Mouse (Mus musculus) layer of hippocampus, adult 9-11 months (tissue): ENCODE results near the gene March1.
"Not testable (repeated sequence)": the region's sequence is repeated elsewhere in the genome, so short reads cannot be mapped to it uniquely, and the experiment has no call there.

Experiments
- DNase-seq: peaks from one replicate; pipeline ENCODE4 v3.0.0; 2022

March1 gene

GRCm38 (mm10) chr8:66417591-66417990 is 799.9 kb downstream of the March1 start:
- DNase-seq, result not testable (repeated sequence)

GRCm38 (mm10) chr8:66430639-66431038 is 812.9 kb downstream of the March1 start:
- DNase-seq, result no peak

GRCm38 (mm10) chr8:66433577-66433976 is 815.9 kb downstream of the March1 start:
- no peak for DNase-seq

- DNase-seq, result no peak
These were observed 819.1 kb downstream of the March1 start for GRCm38 (mm10) chr8:66436804-66437203.

GRCm38 (mm10) chr8:66437929-66438328 is 820.2 kb downstream of the March1 start:
- peak; percentile 14 for DNase-seq

- DNase-seq, result no peak
These were observed 820.8 kb downstream of the March1 start for GRCm38 (mm10) chr8:66438468-66438867.

DNA sequence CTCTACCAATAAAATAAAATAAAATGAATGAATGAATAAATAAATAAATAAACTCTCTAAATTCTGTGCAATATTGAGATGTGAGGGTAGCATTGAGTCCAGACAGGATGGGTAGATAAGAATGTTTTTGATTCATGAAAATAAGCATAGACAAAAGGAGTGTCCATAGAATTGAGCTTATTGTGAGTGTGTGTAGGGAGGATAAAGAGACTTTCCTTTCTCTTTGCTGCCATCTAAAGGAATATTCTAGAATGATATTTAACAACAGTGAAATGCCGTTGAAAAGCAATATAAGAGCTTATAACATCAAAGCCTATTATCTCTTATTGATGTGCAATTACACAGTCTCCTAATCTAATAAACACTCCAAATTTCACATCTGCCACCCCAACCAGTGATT is 823.4 kb downstream of the March1 start:
- no peak for DNase-seq

DNA sequence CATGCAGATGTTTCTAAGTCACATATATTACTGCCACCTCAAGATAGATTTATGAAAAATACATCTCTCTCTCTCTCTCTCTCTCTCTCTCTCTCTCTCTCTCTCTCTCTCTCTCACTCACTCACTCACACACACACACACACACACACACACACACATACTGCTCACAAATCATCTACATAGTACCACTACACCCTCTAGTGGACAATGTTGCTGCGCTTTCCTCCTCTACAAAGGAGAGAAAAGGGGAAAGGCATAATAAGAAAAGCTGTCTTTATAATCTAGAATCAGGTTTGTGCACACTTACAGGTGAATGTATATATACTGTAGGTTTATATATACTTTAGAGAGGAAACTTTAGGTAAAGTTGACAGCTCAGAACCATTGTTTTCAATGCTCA is 825.1 kb downstream of the March1 start:
- peak; percentile 44 for DNase-seq

DNA sequence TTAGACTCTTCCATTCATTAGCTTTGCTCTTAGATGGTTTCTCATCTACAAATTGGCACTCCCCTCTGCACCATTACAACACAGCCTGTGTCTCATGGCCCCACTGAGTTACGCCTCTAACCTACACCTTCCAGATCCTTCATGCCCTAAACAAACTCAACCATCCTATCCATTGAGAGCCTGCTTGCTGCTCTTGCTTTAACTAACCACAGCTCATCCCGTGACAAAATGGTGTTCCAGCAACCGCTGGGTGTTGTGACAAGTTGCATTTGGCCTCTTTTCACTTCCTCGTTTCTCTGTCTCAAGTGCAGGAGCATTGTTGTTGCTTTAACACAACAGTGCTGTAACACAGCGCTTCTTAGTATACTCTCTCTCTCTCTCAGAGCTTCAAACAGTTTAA is 826.4 kb downstream of the March1 start:
- no peak for DNase-seq

DNA sequence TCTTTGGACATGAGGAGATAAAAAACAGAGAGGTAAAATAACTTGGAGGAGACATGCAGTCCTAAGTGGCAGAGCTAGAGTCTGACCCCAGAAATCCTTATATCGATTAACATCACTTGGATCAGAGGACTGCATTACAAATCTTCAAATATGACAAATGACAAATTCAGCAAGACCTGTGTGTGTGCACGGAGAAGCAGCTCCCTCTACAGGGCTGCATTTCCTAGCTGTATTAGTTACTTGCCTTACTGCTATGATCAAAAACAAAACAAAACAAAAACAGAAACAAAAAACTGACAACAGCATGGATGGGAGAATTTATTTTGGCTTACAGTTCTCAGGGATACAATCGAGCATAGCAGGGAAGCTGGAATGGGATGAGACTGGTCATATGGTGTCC is 827.7 kb downstream of the March1 start:
- DNase-seq, result no peak

GRCm38 (mm10) chr8:66450691-66451090 is 833.0 kb downstream of the March1 start:
- DNase-seq, result no peak

DNA sequence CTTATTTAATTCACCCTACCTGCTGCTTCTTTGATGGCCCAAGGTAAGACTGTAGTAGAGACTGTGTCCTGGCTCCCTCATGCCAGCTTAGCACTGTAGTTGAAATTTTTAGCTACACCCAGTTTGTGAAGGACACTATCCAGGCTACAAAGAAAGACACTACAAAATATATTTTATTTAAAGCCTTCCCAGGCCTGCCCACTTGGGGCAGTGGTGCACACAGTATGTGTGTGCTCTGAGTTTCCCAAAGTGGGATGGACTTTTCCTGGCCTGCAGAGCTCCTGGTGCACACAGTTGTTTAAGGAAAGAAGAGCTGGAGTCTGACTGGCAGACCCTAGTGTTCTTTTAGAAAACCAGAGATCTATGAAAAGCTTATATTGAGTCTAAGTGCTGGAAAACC is 839.4 kb downstream of the March1 start:
- DNase-seq, result no peak

DNA sequence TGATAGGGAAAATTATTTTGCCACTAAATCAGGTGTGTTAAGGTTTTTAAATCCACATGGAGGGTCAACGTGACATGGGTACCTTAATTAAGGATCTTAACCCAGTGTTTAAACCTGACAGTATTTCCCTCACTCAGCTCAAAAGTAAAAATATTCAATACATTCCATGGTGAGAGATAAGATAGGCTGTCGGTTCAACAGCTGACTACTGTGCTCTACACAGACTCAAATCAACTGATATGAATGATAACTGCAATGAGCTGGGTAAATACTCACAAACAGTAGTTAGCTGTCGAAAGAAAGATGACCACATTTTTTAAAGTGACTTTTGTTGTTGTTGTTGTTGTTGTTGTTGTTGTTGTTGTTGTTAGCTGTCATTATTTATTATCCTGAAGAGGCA is 852.1 kb downstream of the March1 start:
- DNase-seq, result no peak

DNA sequence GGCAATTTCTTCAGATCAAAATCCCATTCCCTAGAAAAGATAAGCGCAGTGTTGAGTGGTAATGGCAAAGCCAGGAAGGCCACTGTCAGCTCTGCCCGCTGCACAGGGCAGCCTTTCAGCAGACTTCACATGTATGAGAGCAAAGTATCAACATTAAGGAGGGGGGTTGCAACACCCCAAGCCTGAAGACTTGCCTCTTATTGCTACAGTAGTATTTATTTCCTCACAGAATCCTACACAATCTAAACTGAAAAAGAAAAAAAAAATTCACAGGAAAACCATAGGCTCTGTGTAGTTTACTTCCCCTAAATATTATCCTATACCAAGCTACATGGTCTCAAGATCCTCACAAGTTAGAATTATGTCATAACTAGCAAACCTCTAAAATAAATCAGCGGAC is 859.2 kb downstream of the March1 start:
- DNase-seq, result no peak

DNA sequence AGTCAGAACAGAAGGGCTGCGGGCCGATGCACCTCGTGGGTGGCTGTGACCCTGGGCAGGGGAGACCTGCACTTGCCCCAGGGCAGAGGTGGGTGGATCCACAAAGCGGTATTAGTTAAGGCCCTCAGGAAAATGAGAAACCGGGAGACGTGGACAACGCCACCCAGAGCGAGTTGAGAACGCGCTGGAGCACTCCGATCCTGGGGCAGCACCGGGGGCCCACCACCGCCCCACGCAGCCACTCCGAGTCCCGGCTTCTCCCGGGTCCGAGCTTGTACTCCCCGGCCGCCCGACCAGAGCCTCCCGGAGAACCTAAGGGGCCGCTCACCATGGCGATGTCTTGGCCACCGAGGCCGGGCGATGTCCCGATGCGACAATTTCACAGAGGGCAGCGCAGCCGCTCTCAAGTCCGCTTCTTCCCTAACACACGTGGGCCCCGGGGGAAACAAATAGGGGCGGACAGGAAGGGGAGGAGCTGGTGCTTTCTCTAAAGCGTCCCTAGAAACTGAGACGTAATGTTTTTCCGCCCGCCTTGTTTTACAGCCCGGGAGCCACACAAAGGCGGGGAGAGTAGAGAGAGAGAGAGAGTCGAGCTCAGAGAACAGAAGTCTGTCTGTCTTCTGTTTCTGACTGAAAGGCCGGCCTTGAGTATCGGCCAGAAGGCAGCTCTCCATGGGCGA is 868.5 kb downstream of the March1 start, which contains the start of gene Tma16:
Gene Tma16 (minus strand): TSS at position 447 of the 680 bp plus-strand sequence.
- DNase-seq, result peak; percentile 77

- no peak for DNase-seq
These were observed 870.9 kb downstream of the March1 start for GRCm38 (mm10) chr8:66488556-66488955.

DNA sequence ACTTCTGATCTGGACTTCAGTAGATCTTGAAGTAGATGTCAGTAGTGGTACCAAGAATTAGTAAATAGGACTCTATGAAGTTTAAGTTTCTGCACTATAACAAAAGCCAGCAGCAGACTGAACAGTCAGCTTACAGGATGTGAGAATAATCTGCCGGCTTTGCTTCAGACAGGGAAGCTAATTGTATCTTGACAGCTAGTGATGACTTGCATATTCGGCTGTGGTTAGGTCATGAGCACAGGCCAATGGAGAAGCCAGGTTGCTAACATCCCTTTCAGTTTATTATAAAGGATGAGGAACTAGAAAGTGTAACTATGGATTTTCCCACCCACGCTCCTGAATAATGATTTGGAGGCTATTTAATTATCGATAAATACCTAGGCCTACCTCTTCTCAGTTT is 872.9 kb downstream of the March1 start:
- no peak for DNase-seq

- peak; percentile 19 for DNase-seq
These were observed 876.8 kb downstream of the March1 start for GRCm38 (mm10) chr8:66494496-66494895.

GRCm38 (mm10) chr8:66495726-66496125 is 878.0 kb downstream of the March1 start:
- peak; percentile 72 for DNase-seq

GRCm38 (mm10) chr8:66496998-66497577 is 879.4 kb downstream of the March1 start:
- peak; percentile 20 for DNase-seq

DNA sequence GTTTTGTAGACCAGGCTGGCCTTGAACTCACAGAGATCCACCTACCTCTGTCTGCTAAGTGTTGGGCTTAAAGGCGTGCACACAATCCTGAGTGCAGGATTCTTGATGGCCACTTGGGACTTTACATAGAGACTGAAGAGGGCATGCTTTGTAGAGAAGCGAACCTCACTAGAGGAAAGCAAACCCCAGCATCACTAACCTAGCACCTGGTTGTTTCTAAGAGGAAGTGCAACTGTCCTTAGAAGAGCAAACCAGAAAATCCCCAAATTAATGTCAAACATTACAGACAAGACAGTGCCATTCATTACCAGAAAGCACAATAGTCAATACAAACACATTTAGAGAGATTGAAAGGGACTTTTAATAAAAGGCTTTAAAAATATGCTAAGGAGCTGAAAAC is 885.7 kb downstream of the March1 start:
- no peak for DNase-seq

DNA sequence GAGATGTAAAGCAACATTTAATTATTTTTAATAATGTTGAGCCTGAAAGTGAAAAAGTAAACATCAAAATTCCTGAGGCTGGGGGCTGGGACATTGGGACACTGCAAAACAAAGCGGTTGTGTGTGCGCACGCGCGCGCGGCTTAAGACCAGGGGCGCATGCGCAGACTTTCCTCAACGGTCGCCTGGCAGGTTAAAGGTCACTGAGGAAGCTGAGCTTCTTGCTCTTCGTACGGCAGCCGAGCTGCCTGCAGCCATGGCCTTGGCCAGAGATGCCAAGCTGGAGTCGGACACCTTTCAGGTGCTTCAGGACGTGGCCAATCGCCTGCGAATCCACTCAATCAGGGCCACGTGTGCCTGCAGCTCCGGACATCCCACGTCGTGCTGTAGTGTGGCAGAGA is 893.8 kb downstream of the March1 start, which contains the start of gene Tktl2:
Gene Tktl2 (plus strand): TSS at position 220 of the 400 bp plus-strand sequence.
- DNase-seq, result no peak

- DNase-seq, result no peak
These were observed 901.4 kb downstream of the March1 start for GRCm38 (mm10) chr8:66519149-66519548.

GRCm38 (mm10) chr8:66520576-66520975 is 902.9 kb downstream of the March1 start:
- DNase-seq, result no peak
